ENCODE assay signal across 32 mouse cellular contexts in genomic region chr5:90717937-90718336, GRCm38 (mm10). TPM values are rescaled to one million over a fixed set of nuclear protein-coding genes. Genes with fewer than 3 reads are reported as not detected.
DNase-seq lines count a peak whose midpoint lies in the region; ATAC-seq lines count a peak whose summit lies in the region.
"Had no signal": no experiment of that assay in that cellular context is flagged by ENCODE, and none has a peak within 500 bp of the region (broad histone marks: within the 10 kb centered on the region; RNA-seq: fewer than 3 reads in every experiment).

No protein-coding gene starts in this region.

- no peaks in the 10 kb centered on the region for H3K9me3 ChIP-seq in hindbrain, embryonic 13.5 days
- H3K9me3 ChIP-seq in hindbrain, embryonic 10.5 days, result no peaks in the 10 kb centered on the region
- H3K9me3 ChIP-seq in midbrain, embryonic 13.5 days, result no peaks in the 10 kb centered on the region
- H3K9me3 ChIP-seq in midbrain, embryonic 11.5 days (ENCODE audit: control insufficient read depth, low read length), result no peaks in the 10 kb centered on the region
- H3K9me3 ChIP-seq: embryonic facial prominence, embryonic 10.5 days; embryonic facial prominence, embryonic 13.5 days; heart, embryonic 12.5 days; heart, embryonic 15.5 days; hindbrain, embryonic 12.5 days; intestine, embryonic 15.5 days had no signal

- H3K4me2 ChIP-seq in hindbrain, embryonic 13.5 days, result no peak overlapping the region
- no peak overlapping the region for H3K4me2 ChIP-seq in midbrain, embryonic 13.5 days (replicated peaks)
- H3K4me2 ChIP-seq in midbrain, embryonic 11.5 days, result no peak overlapping the region
- H3K4me2 ChIP-seq: embryonic facial prominence, embryonic 13.5 days; heart, embryonic 12.5 days; heart, embryonic 15.5 days; hindbrain, embryonic 12.5 days; intestine, embryonic 15.5 days had no signal

- DNase-seq in hindbrain, embryonic 10.5 days (ENCODE audit: low spot score), result no peak
- no peak for DNase-seq in midbrain, embryonic 11.5 days (ENCODE audit: low spot score, missing footprints)
- peak; percentile 55 for DNase-seq in NIH3T3 (ENCODE audit: low read depth)
- no peak for DNase-seq in right cerebral cortex, postnatal 25 days
- DNase-seq in frontal cortex, postnatal 10 days (ENCODE audit: low spot score in 2 of 2), result no peak
- DNase-seq: adrenal gland, postnatal 10 days; adrenal gland, postnatal 36 days; cerebellum, adult 11 months; cerebellum, adult 2 months; cerebellum, adult 9-11 months; cerebellum, postnatal 25 days; embryo, embryonic 11 days; gastrocnemius, adult 2 months; gastrocnemius, postnatal 14 days; heart, adult 18-20 months; heart, postnatal 10 days; heart, postnatal 36 days; kidney, adult 11 months had no signal

- WGBS in hindbrain, embryonic 13.5 days, result 80% methylated on average over 1 of the region's 1 CpGs
- WGBS in hindbrain, embryonic 10.5 days, result 85% methylated on average over 1 of the region's 1 CpGs
- WGBS in midbrain, embryonic 13.5 days, result 85% methylated on average over 1 of the region's 1 CpGs
- 86% methylated on average over 1 of the region's 1 CpGs for WGBS in midbrain, embryonic 11.5 days

- H3K4me3 ChIP-seq in hindbrain, embryonic 13.5 days, result no peak overlapping the region
- H3K4me3 ChIP-seq in hindbrain, embryonic 10.5 days, result no peak overlapping the region
- no peak overlapping the region for H3K4me3 ChIP-seq in midbrain, embryonic 13.5 days (replicated peaks)
- H3K4me3 ChIP-seq in midbrain, embryonic 11.5 days (ENCODE audit: low read depth, low read length), result no peak overlapping the region
- H3K4me3 ChIP-seq: embryonic facial prominence, embryonic 10.5 days; embryonic facial prominence, embryonic 13.5 days; erythroblast, embryonic 14.5 days; gastrocnemius, adult 2 months; heart, embryonic 12.5 days; heart, embryonic 15.5 days; hindbrain, embryonic 12.5 days; intestine, embryonic 15.5 days had no signal

- no peaks in the 10 kb centered on the region for H3K27me3 ChIP-seq in hindbrain, embryonic 13.5 days
- H3K27me3 ChIP-seq in hindbrain, embryonic 10.5 days (ENCODE audit: insufficient read depth, poor library complexity, severe bottlenecking), result no peaks in the 10 kb centered on the region
- H3K27me3 ChIP-seq in midbrain, embryonic 13.5 days, result no peaks in the 10 kb centered on the region
- no peaks in the 10 kb centered on the region for H3K27me3 ChIP-seq in midbrain, embryonic 11.5 days (ENCODE audit: control insufficient read depth, insufficient read depth, low read length)
- H3K27me3 ChIP-seq: embryonic facial prominence, embryonic 13.5 days; heart, embryonic 12.5 days; heart, embryonic 15.5 days; hindbrain, embryonic 12.5 days; intestine, embryonic 15.5 days; Patski had no signal

- H3K36me3 ChIP-seq in hindbrain, embryonic 13.5 days, result no peaks in the 10 kb centered on the region
- H3K36me3 ChIP-seq in hindbrain, embryonic 10.5 days, result no peaks in the 10 kb centered on the region
- no peaks in the 10 kb centered on the region for H3K36me3 ChIP-seq in midbrain, embryonic 13.5 days
- H3K36me3 ChIP-seq in midbrain, embryonic 11.5 days (ENCODE audit: control insufficient read depth, insufficient read depth, low read length), result no peaks in the 10 kb centered on the region
- H3K36me3 ChIP-seq: embryonic facial prominence, embryonic 10.5 days; embryonic facial prominence, embryonic 13.5 days; heart, embryonic 12.5 days; heart, embryonic 15.5 days; hindbrain, embryonic 12.5 days; intestine, embryonic 15.5 days had no signal

- H3K9ac ChIP-seq in hindbrain, embryonic 13.5 days, result no peak overlapping the region
- no peak overlapping the region for H3K9ac ChIP-seq in midbrain, embryonic 13.5 days (replicated peaks)
- no peak overlapping the region for H3K9ac ChIP-seq in midbrain, embryonic 11.5 days (ENCODE audit: low read length)
- H3K9ac ChIP-seq: embryonic facial prominence, embryonic 13.5 days; heart, embryonic 12.5 days; heart, embryonic 15.5 days; hindbrain, embryonic 12.5 days; intestine, embryonic 15.5 days had no signal

- no peaks in the 10 kb centered on the region for H3K4me1 ChIP-seq in hindbrain, embryonic 13.5 days (replicated peaks)
- no peaks in the 10 kb centered on the region for H3K4me1 ChIP-seq in hindbrain, embryonic 10.5 days (replicated peaks)
- no peaks in the 10 kb centered on the region for H3K4me1 ChIP-seq in midbrain, embryonic 13.5 days (replicated peaks)
- H3K4me1 ChIP-seq in midbrain, embryonic 11.5 days (ENCODE audit: control insufficient read depth, insufficient read depth, low read length), result no peaks in the 10 kb centered on the region
- H3K4me1 ChIP-seq: embryonic facial prominence, embryonic 13.5 days; heart, embryonic 12.5 days; heart, embryonic 15.5 days; hindbrain, embryonic 12.5 days; intestine, embryonic 15.5 days had no signal

- ATAC-seq in hindbrain, embryonic 13.5 days (ENCODE audit: low FRiP score), result peak; percentile 32; the same call in 1 of the 2 replicates
- ATAC-seq in midbrain, embryonic 13.5 days, result peak; percentile 40; the same call in 1 of the 2 replicates
- ATAC-seq in midbrain, embryonic 11.5 days (ENCODE audit: low FRiP score), result no peak
- ATAC-seq in common myeloid progenitor, adult 5-6 weeks (replicated peaks; ENCODE audit: low read depth, poor library complexity, severe bottlenecking), result peak; percentile 67
- ATAC-seq: forebrain, embryonic 14.5 days; intestine, embryonic 15.5 days; Patski had no signal

- H3K27ac ChIP-seq in hindbrain, embryonic 13.5 days, result no peak overlapping the region
- no peak overlapping the region for H3K27ac ChIP-seq in hindbrain, embryonic 10.5 days
- H3K27ac ChIP-seq in midbrain, embryonic 13.5 days, result no peak overlapping the region
- no peak overlapping the region for H3K27ac ChIP-seq in midbrain, embryonic 11.5 days (ENCODE audit: low read depth, low read length)
- H3K27ac ChIP-seq: embryonic facial prominence, embryonic 10.5 days; embryonic facial prominence, embryonic 13.5 days; gastrocnemius, adult 2 months; heart, embryonic 15.5 days; hindbrain, embryonic 12.5 days; intestine, embryonic 15.5 days had no signal

RNA-seq across cellular contexts. Expression of gene Cxcl5, which starts 41.2 kb away (rescaled TPM):
- polyA plus RNA-seq in hindbrain, embryonic 13.5 days (2015; fragmentation: Nextera tagmentation; extraction: Ambion mirVana), result 0.14 and 0.17 TPM in 2 replicates
- 0.10 TPM in 1 of 2 replicates, not detected in the other for polyA plus RNA-seq in hindbrain, embryonic 10.5 days (2016; fragmentation: Nextera tagmentation; extraction: Ambion mirVana)
- not detected in 2 replicates for polyA plus RNA-seq in midbrain, embryonic 13.5 days (2015; fragmentation: Nextera tagmentation; extraction: Ambion mirVana)
- 0.11 and 0.26 TPM in 2 replicates for polyA plus RNA-seq in midbrain, embryonic 11.5 days (2014; fragmentation: Nextera tagmentation; extraction: Ambion mirVana)
- total RNA-seq in common myeloid progenitor, adult 5-6 weeks (2017), result not detected in 2 replicates
- total RNA-seq: adrenal gland, adult 18-20 months; adrenal gland, postnatal 10 days; adrenal gland, postnatal 36 days; gastrocnemius, adult 2 months; gastrocnemius, postnatal 14 days; heart, postnatal 10 days had no signal
- polyA plus RNA-seq: erythroblast, embryonic 14.5 days; heart, embryonic 12.5 days; heart, embryonic 15.5 days had no signal

RNA-seq across cellular contexts. Expression of gene Ppbp, which starts 50.4 kb away (rescaled TPM):
- 4.0 and 4.4 TPM in 2 replicates for polyA plus RNA-seq in hindbrain, embryonic 13.5 days (2015; fragmentation: Nextera tagmentation; extraction: Ambion mirVana)
- polyA plus RNA-seq in hindbrain, embryonic 10.5 days (2016; fragmentation: Nextera tagmentation; extraction: Ambion mirVana), result 7.3 and 10.1 TPM in 2 replicates
- 1.8 and 2.7 TPM in 2 replicates for polyA plus RNA-seq in midbrain, embryonic 13.5 days (2015; fragmentation: Nextera tagmentation; extraction: Ambion mirVana)
- 16.5 and 19.5 TPM in 2 replicates for polyA plus RNA-seq in midbrain, embryonic 11.5 days (2014; fragmentation: Nextera tagmentation; extraction: Ambion mirVana)
- total RNA-seq in common myeloid progenitor, adult 5-6 weeks (2017), result 0.82 and 1.5 TPM in 2 replicates

RNA-seq across cellular contexts. Expression of gene Pf4, which starts 54.3 kb away (rescaled TPM):
- polyA plus RNA-seq in hindbrain, embryonic 13.5 days (2015; fragmentation: Nextera tagmentation; extraction: Ambion mirVana), result 43.6 and 55.5 TPM in 2 replicates
- 55.7 and 72.1 TPM in 2 replicates for polyA plus RNA-seq in hindbrain, embryonic 10.5 days (2016; fragmentation: Nextera tagmentation; extraction: Ambion mirVana)
- 37.9 and 47.6 TPM in 2 replicates for polyA plus RNA-seq in midbrain, embryonic 13.5 days (2015; fragmentation: Nextera tagmentation; extraction: Ambion mirVana)
- polyA plus RNA-seq in midbrain, embryonic 11.5 days (2014; fragmentation: Nextera tagmentation; extraction: Ambion mirVana), result 85.1 and 96.3 TPM in 2 replicates
- 138 and 211 TPM in 2 replicates for total RNA-seq in common myeloid progenitor, adult 5-6 weeks (2017)
- total RNA-seq: ES-E14 had no signal
- polyA plus RNA-seq: Patski had no signal
